Mouse (Mus musculus) activated CD4-positive, CD25-positive, alpha-beta regulatory T cell, adult 4 months (primary cell): Measurements from ENCODE around the gene Mtg2. TPM values are rescaled to one million over a fixed set of nuclear protein-coding genes. Genes with fewer than 3 reads are reported as not detected.

ENCODE experiments used
- ATAC-seq: one replicate; pipeline ENCODE4 v1.8.0; 2017
- polyA plus RNA-seq, 2 experiments: library from polyadenylated mRNA; unstranded; fragments of 100-300 nt; shearing (Covaris generic); gene quantifications; one replicate each; pipeline ENCODE4 v1.2.1; 2017

Gene Mtg2
- polyA plus RNA-seq, 2 experiments from 2014 or later = 27.0 to 39.1 TPM

DNA sequence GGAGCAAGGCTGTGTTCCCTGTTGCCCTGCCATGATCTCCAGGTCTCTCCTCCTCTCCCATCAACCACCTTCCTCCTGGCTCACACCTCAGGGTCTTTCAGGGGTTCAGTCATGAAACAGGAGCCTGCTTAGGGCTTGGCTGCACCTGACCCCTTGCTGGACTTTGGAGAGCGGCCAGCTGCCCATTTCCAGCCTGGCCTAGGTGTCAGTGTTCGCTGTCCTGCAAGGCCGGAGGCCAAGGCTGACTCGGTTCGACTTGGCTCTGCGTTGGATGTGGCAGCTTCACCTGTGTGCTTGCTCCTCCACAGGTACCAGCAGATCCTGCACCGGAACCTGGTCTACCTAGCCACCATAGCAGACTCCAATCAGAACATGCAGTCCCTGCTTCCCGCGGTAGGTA lies 17.4 kb upstream of the Mtg2 start:
- ATAC-seq = no peak

DNA sequence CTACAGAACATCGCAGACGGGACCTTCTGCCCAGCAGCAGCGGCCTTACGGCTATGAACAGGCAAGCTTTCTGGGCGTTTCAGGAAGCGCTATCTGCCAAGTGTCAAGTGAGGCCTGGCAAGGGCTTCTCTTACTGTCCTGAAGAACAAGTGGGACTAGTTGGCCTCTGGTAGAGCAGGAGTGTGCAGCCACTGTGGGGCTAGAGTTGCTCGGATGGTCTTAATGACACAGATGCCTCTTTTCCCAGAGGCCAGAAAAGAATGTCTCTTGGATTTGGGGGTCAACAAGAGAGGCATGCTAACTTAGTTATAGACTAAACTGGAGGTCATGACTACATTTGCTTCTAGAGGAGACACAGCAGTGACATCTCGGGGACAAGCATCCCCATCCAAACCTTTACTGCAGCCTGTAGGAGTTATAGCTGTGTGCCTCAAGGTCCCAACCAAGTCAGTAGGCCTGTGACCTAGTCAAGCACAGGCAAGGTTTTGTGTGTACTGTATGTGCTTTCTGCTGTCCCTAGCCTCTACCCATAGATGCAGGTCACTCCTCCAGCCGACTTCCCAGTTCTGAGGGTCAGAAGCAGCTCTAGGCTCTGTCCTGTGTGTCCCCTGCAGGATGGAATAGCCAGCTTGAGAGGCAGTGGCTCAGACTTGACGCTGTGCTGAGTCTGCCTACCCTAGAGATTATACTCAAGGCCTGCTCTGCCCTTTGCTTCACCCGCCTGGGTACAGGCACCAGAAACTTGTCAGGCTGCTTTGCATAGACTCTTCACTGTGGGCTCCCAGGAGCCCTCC lies 6.9 kb upstream of the Mtg2 start:
- ATAC-seq = no peak

DNA sequence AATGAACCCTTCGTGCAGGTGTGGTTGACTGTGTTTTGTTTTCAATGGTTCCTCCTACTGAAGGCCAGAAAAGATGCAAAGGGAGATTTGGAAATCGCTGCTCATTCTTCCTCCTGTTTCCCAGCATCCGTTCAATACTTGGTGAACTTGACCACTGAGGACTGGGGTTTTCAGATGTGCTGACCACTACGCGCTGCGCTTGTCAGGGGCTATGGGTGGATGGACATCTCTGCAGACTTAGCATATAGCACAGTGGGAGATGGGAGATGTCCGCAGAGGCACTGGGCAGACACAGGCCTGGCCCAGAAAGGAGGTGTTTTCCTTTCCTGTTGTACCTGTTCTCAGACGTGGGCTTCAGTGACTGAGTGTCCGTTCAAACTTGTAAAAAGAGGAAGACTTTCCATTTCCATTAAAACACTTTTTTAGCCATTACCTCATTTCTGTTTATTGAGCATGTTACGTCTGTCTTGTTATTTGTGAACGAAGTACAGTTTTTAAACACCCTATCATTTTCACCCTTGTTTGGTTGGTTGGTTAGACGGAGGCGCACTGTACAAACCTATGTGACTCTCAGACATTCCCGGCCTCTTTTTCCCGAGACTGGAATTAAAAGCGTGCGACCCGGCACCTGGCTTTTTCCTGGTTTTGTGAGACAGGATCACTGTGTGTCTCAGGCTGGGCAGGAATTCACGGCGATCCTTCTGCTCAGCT lies 463 bp upstream of the Mtg2 start:
- no peak for ATAC-seq

- ATAC-seq = no peak
These were observed 1.3 kb downstream of the Mtg2 start for GRCm38 (mm10) chr2:180071671-180072070.

DNA sequence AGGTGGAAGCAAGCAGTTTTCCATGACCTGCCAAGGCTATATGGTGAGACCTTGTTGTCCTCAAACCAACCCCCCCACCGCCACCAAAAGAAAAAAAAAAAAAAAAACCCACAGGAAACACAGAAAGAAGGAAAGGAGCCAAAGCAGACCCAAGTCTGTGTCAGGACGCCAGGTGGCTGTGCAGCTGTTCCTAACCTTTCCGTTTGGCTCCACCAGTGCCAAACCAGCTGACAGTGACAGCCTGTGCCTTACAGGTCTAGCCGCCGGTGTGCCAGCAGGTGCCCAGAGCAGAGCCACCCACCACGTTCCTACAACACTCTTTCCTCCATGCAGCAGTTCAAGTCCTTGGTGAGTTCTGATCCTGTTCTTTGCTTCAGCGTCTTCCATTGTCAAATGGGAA lies 2.5 kb downstream of the Mtg2 start:
- no peak for ATAC-seq

DNA sequence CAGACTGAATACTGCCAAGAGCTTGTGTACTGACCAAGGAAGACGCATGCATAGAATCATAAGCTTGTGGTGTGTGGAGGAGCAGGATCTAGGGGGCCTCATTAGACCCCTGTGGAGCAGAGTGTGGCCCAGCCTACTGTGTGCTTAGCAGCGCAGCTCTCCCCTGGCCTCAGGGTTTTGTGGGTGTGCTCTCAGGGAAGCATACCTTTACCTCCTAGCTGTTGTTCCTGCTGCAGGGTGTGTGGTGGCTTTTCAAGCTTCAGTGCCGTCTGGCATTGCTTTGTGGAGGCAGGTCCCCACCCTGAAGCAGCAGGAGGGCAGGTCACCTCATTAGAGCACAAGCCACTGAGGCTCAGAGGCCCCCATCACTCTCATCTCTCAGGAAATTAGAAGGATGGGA lies 7.2 kb downstream of the Mtg2 start:
- ATAC-seq = no peak

GRCm38 (mm10) chr2:180080680-180081079 lies 10.3 kb downstream of the Mtg2 start:
- ATAC-seq = no peak

DNA sequence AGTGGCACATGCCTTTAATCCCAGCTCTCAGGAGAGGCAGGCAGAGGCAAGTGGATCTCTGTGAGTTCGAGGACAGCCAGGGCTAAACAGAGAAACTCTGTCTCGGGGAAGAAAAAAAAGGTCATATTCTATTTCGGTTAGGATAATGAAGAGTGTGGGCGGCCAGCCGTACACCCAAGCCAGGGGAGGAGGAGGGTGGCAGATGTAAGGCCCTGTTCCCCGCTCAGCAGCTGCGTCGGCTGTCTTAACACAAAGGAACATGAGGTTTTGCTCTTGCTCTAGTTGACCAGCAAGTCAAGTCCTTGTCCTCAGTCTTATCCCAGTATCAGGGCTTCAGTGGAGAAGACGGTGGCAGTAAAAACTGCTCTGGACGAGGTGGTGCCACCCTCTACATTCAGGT lies 12.7 kb downstream of the Mtg2 start:
- ATAC-seq = no peak

DNA sequence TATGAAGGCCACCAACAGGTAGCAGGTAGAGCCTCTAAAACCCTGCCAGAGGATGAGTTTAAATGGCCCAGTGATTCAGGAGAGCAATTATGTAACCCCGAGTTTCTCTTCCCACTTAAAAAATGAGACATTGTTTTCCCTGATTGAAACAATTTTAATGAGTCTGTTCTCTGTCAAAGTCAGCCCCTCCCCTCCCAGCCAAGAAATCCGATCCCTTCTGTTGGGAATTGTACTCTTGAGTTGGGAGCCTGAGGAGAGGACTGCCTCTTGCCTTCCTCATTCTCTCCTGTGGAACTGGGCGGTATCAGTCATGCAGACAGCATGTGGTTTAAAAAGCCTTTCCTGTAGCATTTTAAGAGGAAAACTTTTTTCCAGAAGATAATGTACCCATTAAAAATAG lies 14.2 kb downstream of the Mtg2 start:
- no peak for ATAC-seq

GRCm38 (mm10) chr2:180085926-180086636 lies 15.7 kb downstream of the Mtg2 start:
- no peak for ATAC-seq

DNA sequence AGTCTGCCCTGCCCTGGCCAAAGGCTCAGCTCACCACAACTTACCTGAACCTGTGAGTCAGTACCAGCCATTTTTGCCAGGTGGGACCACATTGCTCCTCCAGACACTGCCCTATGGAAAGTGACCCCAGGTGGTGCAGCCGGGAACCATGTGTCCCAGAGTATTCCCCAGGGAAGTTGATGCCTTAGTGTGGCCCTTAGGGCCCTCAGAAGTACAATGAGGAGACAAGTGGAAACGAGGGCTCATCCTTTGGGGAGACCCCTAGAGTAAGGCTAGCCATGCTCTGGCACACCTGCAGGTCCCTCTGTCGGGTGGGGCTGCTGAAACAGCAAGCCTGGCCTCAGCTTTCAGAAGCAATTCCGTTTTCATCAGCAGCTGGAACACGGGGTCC lies 16.2 kb downstream of the Mtg2 start:
- no peak for ATAC-seq

DNA sequence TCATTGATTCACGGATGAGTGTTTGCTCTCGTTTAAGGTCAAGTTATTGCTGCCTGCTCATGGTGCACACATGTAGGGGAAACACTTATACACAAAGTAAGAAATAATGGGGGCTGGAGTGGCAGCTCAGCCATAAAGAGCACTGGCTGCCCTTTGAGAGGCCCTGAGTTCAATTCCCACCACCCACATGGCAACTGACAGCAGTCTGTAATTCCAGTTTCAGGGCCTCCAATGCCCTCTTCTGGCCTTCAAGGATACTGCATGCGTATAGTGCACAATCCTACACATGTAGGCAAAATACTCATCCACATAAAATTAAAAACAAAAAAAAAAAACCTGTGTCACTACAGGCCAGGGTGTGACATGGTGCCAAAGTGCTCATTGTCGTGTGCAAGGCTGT lies 17.1 kb downstream of the Mtg2 start:
- no peak for ATAC-seq

DNA sequence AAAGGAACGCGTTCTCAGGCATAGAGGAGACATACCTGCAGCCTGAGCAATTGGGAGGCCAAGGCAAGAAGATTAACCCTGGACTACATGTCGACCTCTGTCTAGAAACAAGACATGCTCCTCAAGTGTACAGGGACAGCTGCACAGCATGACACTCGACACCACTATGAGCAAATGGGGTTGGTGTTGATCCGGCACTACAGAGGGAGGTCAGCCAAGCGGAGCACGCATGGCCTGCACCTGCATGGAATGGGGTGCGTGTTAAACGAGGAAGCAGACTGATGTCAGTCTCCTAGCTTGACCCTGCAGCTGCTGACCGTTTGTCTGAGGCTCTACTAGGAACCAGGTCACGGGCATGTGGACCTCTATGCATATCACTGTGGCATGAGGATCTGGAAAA lies 19.9 kb downstream of the Mtg2 start:
- ATAC-seq = no peak

- no peak for ATAC-seq
These were observed 25.3 kb downstream of the Mtg2 start for GRCm38 (mm10) chr2:180095711-180096110.

GRCm38 (mm10) chr2:180097585-180097984 lies 27.2 kb downstream of the Mtg2 start:
- no peak for ATAC-seq

- no peak for ATAC-seq
These were observed 27.8 kb downstream of the Mtg2 start for GRCm38 (mm10) chr2:180098167-180098566.

DNA sequence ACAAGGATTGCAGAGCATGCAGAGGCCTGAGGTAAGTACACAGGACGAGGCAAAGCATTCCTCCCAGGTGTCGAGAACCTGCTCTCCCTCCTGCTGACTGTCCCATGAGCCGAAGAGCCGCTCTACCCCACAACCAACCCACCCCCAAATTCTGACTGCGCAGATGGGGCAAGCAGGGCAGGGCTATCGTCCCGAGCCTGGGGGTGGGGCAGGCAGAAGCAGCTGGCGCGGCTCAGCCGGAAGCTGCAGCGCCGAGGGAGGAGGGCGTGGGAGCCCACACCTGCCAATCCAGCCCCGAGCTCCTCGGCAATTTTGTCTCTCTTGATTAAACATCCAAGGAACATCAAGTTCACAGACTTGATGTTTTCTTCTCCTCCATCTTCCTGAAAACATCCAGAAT lies 29.1 kb downstream of the Mtg2 start:
- ATAC-seq = no peak

DNA sequence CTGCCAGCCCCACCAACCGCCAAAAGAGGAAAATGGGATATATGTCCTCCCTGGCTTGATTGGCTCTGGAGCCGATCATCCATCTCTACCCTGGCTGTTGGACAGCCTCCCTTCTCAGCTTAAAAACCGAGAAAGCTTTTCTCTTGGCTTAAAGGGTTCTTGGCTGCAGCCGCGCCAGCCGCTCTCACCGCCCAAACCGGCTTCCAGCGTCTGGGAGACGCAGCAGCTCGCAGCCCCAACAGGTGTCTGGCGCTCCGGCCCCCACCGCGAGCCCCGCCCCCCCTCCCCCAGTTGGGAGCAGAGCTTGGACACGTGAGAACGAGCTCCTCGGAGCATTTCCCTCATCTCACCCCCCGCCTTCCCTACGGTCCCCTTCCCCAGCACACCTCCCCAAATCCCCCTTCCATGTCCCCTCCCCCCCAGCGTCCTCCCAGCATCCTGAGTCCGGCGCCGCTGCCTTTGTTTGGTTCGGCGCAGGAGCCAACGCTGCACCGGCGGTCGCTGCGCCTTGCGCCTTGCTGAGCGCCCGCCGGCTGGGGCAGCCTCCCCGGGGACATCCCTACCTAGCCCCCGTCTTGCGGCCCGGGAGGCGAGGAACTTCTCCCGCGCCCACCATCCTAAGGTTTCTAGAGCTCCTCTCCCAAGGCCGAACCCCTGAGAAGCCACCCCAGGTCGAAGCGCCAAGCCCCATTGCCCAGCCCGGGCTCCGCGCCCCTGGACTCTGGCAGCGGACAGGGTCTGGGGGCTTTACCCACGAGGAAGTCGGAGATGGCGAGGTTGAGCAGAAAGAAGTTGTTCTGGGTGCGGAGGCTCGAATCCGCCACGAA lies 33.0 kb downstream of the Mtg2 start:
- no peak for ATAC-seq

GRCm38 (mm10) chr2:180103978-180104658 lies 33.7 kb downstream of the Mtg2 start, which contains the start of gene Hrh3:
Gene Hrh3 (minus strand): TSS chr2:180104488.
- ATAC-seq = no peak

- ATAC-seq = no peak
These were observed 34.4 kb downstream of the Mtg2 start for GRCm38 (mm10) chr2:180104659-180105377.

- no peak for ATAC-seq
These were observed 35.2 kb downstream of the Mtg2 start for GRCm38 (mm10) chr2:180105441-180106190.
